Mouse (Mus musculus) G1E (cell line): ENCODE results near the gene Nmnat1.

Source experiments
- CTCF ChIP-seq: IDR thresholded peaks from 2 replicates; pipeline ENCODE4 v1.5.1; 2012; ENCODE audit warnings: low read depth, low read length, inconsistent platforms, mixed read lengths
- GATA1 ChIP-seq: IDR thresholded peaks from 2 replicates; pipeline ENCODE4 v1.6.1; 2012; ENCODE audit warnings: borderline replicate concordance, low read length, inconsistent platforms, mixed read lengths

GRCm38 (mm10) chr4:149498901-149499300, 13.9 kb upstream of the Nmnat1 start:
- TF ChIP-seq CTCF: no peak
- no peak for TF ChIP-seq GATA1
